Comparison of ENCODE assay signal across 8 mouse cellular contexts in the genomic region with DNA sequence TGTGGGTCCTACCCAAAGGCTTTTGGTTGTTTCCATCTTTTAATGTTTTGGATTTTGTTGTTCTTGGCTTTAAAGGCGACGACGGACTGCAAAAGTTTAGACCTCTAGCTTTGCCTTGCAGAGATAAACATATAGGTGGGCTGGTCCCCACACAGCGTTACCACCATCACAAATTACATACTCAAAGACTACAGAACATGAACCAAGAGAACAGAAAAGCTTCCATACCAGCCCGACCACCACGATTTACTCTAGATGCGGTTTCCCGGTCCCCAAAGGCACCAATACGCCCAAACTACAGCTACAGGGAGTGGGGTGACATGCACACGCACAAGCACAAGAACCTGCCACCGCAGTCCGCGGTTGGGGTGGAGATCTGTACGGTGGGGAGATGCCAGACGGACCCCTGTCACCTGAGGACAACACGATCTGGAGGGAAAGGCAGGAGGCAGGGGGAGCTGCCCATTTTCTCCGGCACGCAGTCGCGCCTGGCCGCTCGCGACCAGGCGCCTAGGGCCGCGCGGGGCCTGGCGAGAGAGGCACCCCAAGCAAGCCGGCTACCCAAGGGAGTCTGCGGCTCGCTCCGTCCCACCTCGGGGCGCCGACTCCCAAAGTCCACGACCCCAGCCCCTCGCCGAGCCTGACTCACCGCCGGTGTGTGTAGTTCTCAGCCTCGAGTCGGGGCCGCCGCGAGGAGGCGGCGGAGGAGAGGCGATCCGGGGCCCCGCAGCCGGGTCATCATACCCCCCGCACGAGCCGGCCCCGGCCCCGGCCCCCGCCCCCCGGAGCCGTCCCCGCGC. TPM values are rescaled to one million over a fixed set of nuclear protein-coding genes. Genes with fewer than 3 reads are reported as not detected.
DNase-seq lines count a peak whose midpoint lies in the region; ATAC-seq and TF ChIP-seq lines count a peak whose summit lies in the region.

No protein-coding gene starts in this region.

- H3K4me1 ChIP-seq in G1E (ENCODE audit: insufficient read depth, low read depth, low read length), result peaks cover 64% of the 10 kb centered on the region
- peaks cover 16% of the 10 kb centered on the region for H3K4me1 ChIP-seq in heart, embryonic 12.5 days (replicated peaks)
- 0 out of 2 replicates have a peak, but pooled peaks cover 2% of the 10 kb centered on the region for H3K4me1 ChIP-seq in limb, embryonic 11.5 days (ENCODE audit: control insufficient read depth, insufficient read depth, low read length)
- peaks cover 22% of the 10 kb centered on the region for H3K4me1 ChIP-seq in midbrain, embryonic 16.5 days (ENCODE audit: control insufficient read depth, insufficient read depth, low read length)

- peak overlapping the region; percentile 88 for H3K9ac ChIP-seq in heart, embryonic 12.5 days
- peak overlapping the region; percentile 81 for H3K9ac ChIP-seq in limb, embryonic 11.5 days (ENCODE audit: low read length)
- peak overlapping the region; percentile 87 for H3K9ac ChIP-seq in midbrain, embryonic 16.5 days (ENCODE audit: low read depth, low read length)

- DNase-seq in left cerebral cortex, adult 18-20 months (ENCODE audit: low spot score in 2 of 2), result peak; percentile 25 to 31
- no peak for DNase-seq in left cerebral cortex, adult 8-10 months (ENCODE audit: low spot score in 2 of 2)
- DNase-seq in G1E (ENCODE audit: low spot score), result no peak
- peak; percentile 29 to 49 for DNase-seq in cerebellum, postnatal 36 days
- peak; percentile 69 for DNase-seq in limb, embryonic 11.5 days (ENCODE audit: low spot score)
- peak; percentile 54 to 69 for DNase-seq in thymus, postnatal 36 days

- no peak for ATAC-seq in G1E (ENCODE audit: extremely low read depth, insufficient number of reproducible peaks, low FRiP score, poor library complexity, severe bottlenecking)
- ATAC-seq in heart, embryonic 12.5 days (ENCODE audit: insufficient number of reproducible peaks, low FRiP score), result peak; percentile 68
- peak; percentile 85 for ATAC-seq in limb, embryonic 11.5 days (ENCODE audit: insufficient number of reproducible peaks, low FRiP score, low TSS enrichment, low read depth)
- ATAC-seq in midbrain, embryonic 16.5 days, result peak; percentile 86

- H3K4me2 ChIP-seq in heart, embryonic 12.5 days, result peak overlapping the region; percentile 83
- peak overlapping the region; percentile 73 for H3K4me2 ChIP-seq in limb, embryonic 11.5 days (ENCODE audit: low read depth, severe bottlenecking)
- peak overlapping the region; percentile 84 for H3K4me2 ChIP-seq in midbrain, embryonic 16.5 days (ENCODE audit: low read length)

- no peak for TF ChIP-seq CTCF in G1E (IDR thresholded peaks at IDR 0.05; ENCODE audit: low read depth, low read length)

- H3K4me3 ChIP-seq in G1E (ENCODE audit: low read depth, low read length), result peak overlapping the region; percentile 80
- peak overlapping the region; percentile 70 for H3K4me3 ChIP-seq in heart, embryonic 12.5 days
- peak overlapping the region; percentile 74 for H3K4me3 ChIP-seq in limb, embryonic 11.5 days (ENCODE audit: low read depth, low read length)
- peak overlapping the region; percentile 95 for H3K4me3 ChIP-seq in midbrain, embryonic 16.5 days (ENCODE audit: low read depth, low read length)

- under 1% methylated on average over 52 of the region's 61 CpGs for WGBS in heart, embryonic 12.5 days
- WGBS in limb, embryonic 11.5 days, result under 1% methylated on average over 53 of the region's 61 CpGs
- whole genome bisulfite sequencing in midbrain, embryonic 16.5 days, result 0% methylated on average over 24 of the region's 61 CpGs

- H3K9me3 ChIP-seq in G1E (replicated peaks), result no peaks in the 10 kb centered on the region
- no peaks in the 10 kb centered on the region for H3K9me3 ChIP-seq in heart, embryonic 12.5 days (replicated peaks)
- no peaks in the 10 kb centered on the region for H3K9me3 ChIP-seq in limb, embryonic 11.5 days (ENCODE audit: control insufficient read depth, low read length)
- no peaks in the 10 kb centered on the region for H3K9me3 ChIP-seq in midbrain, embryonic 16.5 days (replicated peaks; ENCODE audit: control insufficient read depth, low read length, poor library complexity, severe bottlenecking)

- peaks cover 5% of the 10 kb centered on the region for H3K36me3 ChIP-seq in G1E (replicated peaks)
- H3K36me3 ChIP-seq in heart, embryonic 12.5 days, result no peaks in the 10 kb centered on the region
- H3K36me3 ChIP-seq in limb, embryonic 11.5 days (ENCODE audit: control insufficient read depth, insufficient read depth, low read length), result no peaks in the 10 kb centered on the region
- no peaks in the 10 kb centered on the region for H3K36me3 ChIP-seq in midbrain, embryonic 16.5 days (ENCODE audit: control insufficient read depth, insufficient read depth, low read length)

- H3K27ac ChIP-seq in heart, embryonic 12.5 days (ENCODE audit: poor library complexity, severe bottlenecking), result peak overlapping the region; percentile 90
- 0 out of 2 replicates have a peak overlapping the region, but pooled peaks have one; percentile 22 for H3K27ac ChIP-seq in limb, embryonic 11.5 days (replicated peaks; ENCODE audit: low read depth, low read length)
- H3K27ac ChIP-seq in midbrain, embryonic 16.5 days (ENCODE audit: low read length), result peak overlapping the region; percentile 93

- H3K27me3 ChIP-seq in G1E (ENCODE audit: insufficient read depth, low read length), result no peaks in the 10 kb centered on the region
- H3K27me3 ChIP-seq in heart, embryonic 12.5 days (replicated peaks), result 0 out of 2 replicates have a peak, but pooled peaks cover 4% of the 10 kb centered on the region
- no peaks in the 10 kb centered on the region for H3K27me3 ChIP-seq in limb, embryonic 11.5 days (ENCODE audit: control insufficient read depth, insufficient read depth, low read length)
- no peaks in the 10 kb centered on the region for H3K27me3 ChIP-seq in midbrain, embryonic 16.5 days (ENCODE audit: control insufficient read depth, insufficient read depth, low read depth, low read length)

RNA-seq across cellular contexts. Expression of a gene that starts 0.8 kb away (rescaled TPM):
- 100 to 1,000 TPM; 117 to 124 TPM for total RNA-seq in left cerebral cortex, adult 18-20 months (2021)
- 100 to 1,000 TPM; 113 to 141 (median 125) TPM for total RNA-seq in left cerebral cortex, adult 8-10 months (2022)
- total RNA-seq in G1E (2014; fragmentation: Nextera tagmentation) (188 and 208 TPM in 2 replicates), G1E (2017) (47.7 and 57.5 TPM in 2 replicates)
- polyA plus RNA-seq in G1E (2012), result 39.1 and 42.6 TPM in 2 replicates
- 13.5 and 14.9 TPM in 2 replicates for polyA plus RNA-seq in heart, embryonic 12.5 days (2016; fragmentation: Nextera tagmentation; extraction: Ambion mirVana)
- polyA plus RNA-seq in limb, embryonic 11.5 days (2014; fragmentation: Nextera tagmentation; extraction: Ambion mirVana), result 13.0 and 13.4 TPM in 2 replicates
- 11.1 and 11.5 TPM in 2 replicates for polyA plus RNA-seq in midbrain, embryonic 16.5 days (2015; fragmentation: Nextera tagmentation; extraction: Ambion mirVana)

RNA-seq across cellular contexts. Expression of a gene that starts 18.7 kb away (rescaled TPM):
- total RNA-seq in left cerebral cortex, adult 18-20 months (2021), result 1 to 10 TPM; 5.9 to 7.8 TPM
- total RNA-seq in left cerebral cortex, adult 8-10 months (2022), result 1 to 10 TPM; 7.8 to 9.7 (median 9.0) TPM
- total RNA-seq in G1E (2014; fragmentation: Nextera tagmentation) (21.8 and 28.6 TPM in 2 replicates), G1E (2017) (8.0 and 8.6 TPM in 2 replicates)
- polyA plus RNA-seq in G1E (2012), result 2.6 and 5.7 TPM in 2 replicates
- polyA plus RNA-seq in heart, embryonic 12.5 days (2016; fragmentation: Nextera tagmentation; extraction: Ambion mirVana), result 18.1 and 19.8 TPM in 2 replicates
- polyA plus RNA-seq in limb, embryonic 11.5 days (2014; fragmentation: Nextera tagmentation; extraction: Ambion mirVana), result 39.7 and 40.2 TPM in 2 replicates
- 20.3 and 22.0 TPM in 2 replicates for polyA plus RNA-seq in midbrain, embryonic 16.5 days (2015; fragmentation: Nextera tagmentation; extraction: Ambion mirVana)

RNA-seq across cellular contexts. Expression of a gene that starts 18.8 kb away (rescaled TPM):
- 10 to 100 TPM; 11.7 to 13.4 TPM for total RNA-seq in left cerebral cortex, adult 18-20 months (2021)
- 10 to 100 TPM; 12.1 to 19.1 (median 14.4) TPM for total RNA-seq in left cerebral cortex, adult 8-10 months (2022)
- total RNA-seq in G1E (2014; fragmentation: Nextera tagmentation) (13.5 and 30.8 TPM in 2 replicates), G1E (2017) (24.1 and 24.4 TPM in 2 replicates)
- 2.5 and 3.4 TPM in 2 replicates for polyA plus RNA-seq in G1E (2012)
- 16.2 and 16.5 TPM in 2 replicates for polyA plus RNA-seq in heart, embryonic 12.5 days (2016; fragmentation: Nextera tagmentation; extraction: Ambion mirVana)
- 22.8 and 25.5 TPM in 2 replicates for polyA plus RNA-seq in limb, embryonic 11.5 days (2014; fragmentation: Nextera tagmentation; extraction: Ambion mirVana)
- 20.5 and 22.8 TPM in 2 replicates for polyA plus RNA-seq in midbrain, embryonic 16.5 days (2015; fragmentation: Nextera tagmentation; extraction: Ambion mirVana)

RNA-seq across cellular contexts. Expression of a gene that starts 18.8 kb away (rescaled TPM):
- under 1 TPM; 0.74 to 0.75 TPM for total RNA-seq in left cerebral cortex, adult 18-20 months (2021)
- total RNA-seq in left cerebral cortex, adult 8-10 months (2022), result under 1 TPM; 0.19 to 0.27 (median 0.26) TPM
- total RNA-seq in G1E (2014; fragmentation: Nextera tagmentation) (3.1 and 8.7 TPM in 2 replicates), G1E (2017) (0.82 TPM in 1 of 2 replicates, not detected in the other)
- polyA plus RNA-seq in G1E (2012), result 0.05 and 0.13 TPM in 2 replicates
- polyA plus RNA-seq in heart, embryonic 12.5 days (2016; fragmentation: Nextera tagmentation; extraction: Ambion mirVana), result 0.12 and 0.27 TPM in 2 replicates
- polyA plus RNA-seq in limb, embryonic 11.5 days (2014; fragmentation: Nextera tagmentation; extraction: Ambion mirVana), result 0.08 TPM in 1 of 2 replicates, not detected in the other
- polyA plus RNA-seq in midbrain, embryonic 16.5 days (2015; fragmentation: Nextera tagmentation; extraction: Ambion mirVana), result 0.15 and 0.65 TPM in 2 replicates

RNA-seq across cellular contexts. Expression of a gene that starts 41.9 kb away (rescaled TPM):
- total RNA-seq in left cerebral cortex, adult 18-20 months (2021), result under 1 TPM; 0.47 to 0.56 TPM
- 1 to 10 TPM in 1 of 4 experiments, under 1 TPM in 2, not detected in 1; 0.67 to 1.3 (median 0.76) TPM for total RNA-seq in left cerebral cortex, adult 8-10 months (2022)
- not detected in 2 replicates for total RNA-seq in G1E (2014; fragmentation: Nextera tagmentation)
- total RNA-seq in G1E (2017), result 0.58 and 1.1 TPM in 2 replicates
- not detected in 2 replicates for polyA plus RNA-seq in G1E (2012)
- 0.10 and 0.32 TPM in 2 replicates for polyA plus RNA-seq in heart, embryonic 12.5 days (2016; fragmentation: Nextera tagmentation; extraction: Ambion mirVana)
- polyA plus RNA-seq in limb, embryonic 11.5 days (2014; fragmentation: Nextera tagmentation; extraction: Ambion mirVana), result 0.35 TPM in 1 of 2 replicates, not detected in the other
- 0.31 and 0.36 TPM in 2 replicates for polyA plus RNA-seq in midbrain, embryonic 16.5 days (2015; fragmentation: Nextera tagmentation; extraction: Ambion mirVana)

Comparison
In these comparisons a context has a peak if more than half of its experiments do, and no peak if none do; other contexts are left out.
1. DNase-seq: peak in left cerebral cortex, adult 18-20 months (2 of 2), cerebellum, postnatal 36 days (2 of 2), limb, embryonic 11.5 days (single experiment) and thymus, postnatal 36 days (2 of 2); none in left cerebral cortex, adult 8-10 months (0 of 2) and G1E (single experiment).
2. H3K27ac ChIP-seq: peak in every context shown above with its lines; median percentile 93 in midbrain, embryonic 16.5 days; 90 in heart, embryonic 12.5 days; 22 in limb, embryonic 11.5 days.
3. Peak in every context shown above with its lines, with median percentiles within 50 percentile points of each other: H3K4me3 ChIP-seq, H3K4me2 ChIP-seq and H3K9ac ChIP-seq.